Mouse (Mus musculus) right cerebral cortex, postnatal 14 days (tissue): ENCODE results near the gene Lingo1.

Source experiments
- DNase-seq: peaks from one replicate; pipeline ENCODE4 v3.0.0; 2022

Lingo1 gene

GRCm38 (mm10) chr9:56630945-56631344 lies 165.3 kb downstream of the Lingo1 start:
- DNase-seq: no peak

DNA sequence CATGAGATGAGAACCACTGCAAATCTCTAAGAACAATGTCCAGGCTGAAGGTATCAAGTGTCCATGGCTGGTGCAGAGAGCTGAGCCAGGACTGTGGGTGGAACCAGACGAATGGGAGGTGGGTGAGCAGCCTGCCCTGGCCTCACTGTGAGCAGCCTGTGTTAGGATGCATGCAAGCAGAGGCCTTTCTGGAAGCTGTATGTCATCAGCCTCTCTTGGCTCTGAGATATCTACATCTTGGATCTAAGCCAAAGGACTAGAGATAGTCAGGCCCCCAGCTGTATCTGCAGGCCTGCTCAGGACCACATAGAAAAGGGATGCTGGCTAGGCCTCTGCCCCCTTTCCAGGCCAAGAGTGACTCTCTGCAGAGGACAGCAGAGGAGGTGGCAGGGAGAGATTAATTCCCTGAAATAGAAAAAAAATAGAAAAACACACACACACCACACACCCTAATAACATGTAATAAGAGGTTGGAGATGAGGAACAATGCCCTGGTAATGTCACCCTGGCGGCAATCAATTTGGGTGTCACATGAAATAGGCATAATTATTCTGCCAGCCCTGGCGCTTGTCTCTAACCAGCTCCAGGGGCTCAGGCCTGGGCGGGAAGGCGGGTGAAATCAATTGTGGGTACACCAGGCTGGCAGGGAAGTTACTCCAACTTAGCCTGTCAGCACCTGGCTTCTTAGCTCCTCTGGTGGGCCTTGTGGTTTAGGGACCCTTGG lies 166.4 kb downstream of the Lingo1 start:
- DNase-seq: no peak

GRCm38 (mm10) chr9:56627295-56627694 lies 169.0 kb downstream of the Lingo1 start:
- no peak for DNase-seq

DNA sequence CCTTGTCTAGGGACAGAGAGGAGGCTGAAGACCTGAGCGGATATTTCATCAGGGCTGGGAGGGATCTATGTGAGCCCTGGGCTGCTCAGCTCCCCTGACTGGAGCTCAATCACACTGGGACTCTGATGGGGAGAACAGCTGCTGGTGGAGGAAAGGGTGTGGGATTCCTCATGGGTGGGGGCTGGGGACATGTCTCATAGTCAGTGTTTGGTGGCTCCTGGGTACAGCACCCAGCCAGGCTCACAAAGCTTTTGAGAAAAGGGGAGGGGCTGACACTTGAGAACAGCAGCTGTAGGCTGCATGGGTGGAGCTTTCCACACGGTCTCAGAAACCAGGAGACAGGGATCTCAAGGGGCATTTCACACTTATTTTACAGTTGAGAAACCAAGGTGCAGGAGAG lies 171.3 kb downstream of the Lingo1 start:
- no peak for DNase-seq

DNA sequence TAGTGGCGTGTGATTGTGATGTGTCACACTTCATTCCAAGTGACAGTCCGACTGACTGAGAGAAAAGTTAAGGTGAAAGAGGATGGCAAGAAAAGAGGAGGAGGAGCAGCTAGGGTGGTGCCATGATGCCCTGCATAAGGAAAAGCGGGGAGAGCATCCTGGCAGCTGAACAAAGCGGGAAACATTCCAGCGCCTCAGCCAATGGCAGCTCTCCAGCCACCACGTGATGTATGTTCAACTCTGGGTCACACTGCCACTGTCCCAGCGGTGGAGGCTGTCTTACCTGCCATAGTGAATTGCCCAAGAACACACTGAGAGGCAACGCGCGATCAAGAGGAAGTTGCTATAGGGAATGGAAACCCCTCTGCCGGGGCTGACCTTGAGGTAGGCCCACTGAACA lies 172.9 kb downstream of the Lingo1 start:
- DNase-seq: no peak

- DNase-seq: no peak
Measured at GRCm38 (mm10) chr9:56622761-56623160, 173.5 kb downstream of the Lingo1 start.

GRCm38 (mm10) chr9:56620512-56621371 lies 175.5 kb downstream of the Lingo1 start:
- DNase-seq: no peak

DNA sequence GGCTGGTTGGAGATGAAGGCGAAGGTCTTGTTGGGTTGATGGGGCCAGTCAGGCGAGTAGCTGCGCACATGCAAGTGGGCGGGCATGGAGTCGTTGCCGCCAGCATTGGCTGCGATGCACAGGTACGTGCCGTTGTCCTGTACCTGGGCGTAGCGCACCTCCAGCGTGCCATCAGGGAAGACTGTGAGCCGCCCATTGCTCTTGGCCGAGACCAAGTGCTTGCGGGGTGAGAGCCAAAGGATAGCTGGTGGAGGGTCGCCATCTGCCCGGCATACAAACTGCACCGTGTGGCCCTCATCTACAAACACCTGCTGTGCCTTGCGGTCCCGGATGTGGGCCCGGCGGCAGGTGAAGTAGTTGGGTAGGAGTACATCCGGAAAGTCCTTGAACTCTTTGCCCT lies 176.6 kb downstream of the Lingo1 start:
- no peak for DNase-seq

GRCm38 (mm10) chr9:56618660-56619059 lies 177.6 kb downstream of the Lingo1 start:
- no peak for DNase-seq

- DNase-seq: no peak
Measured at GRCm38 (mm10) chr9:56616061-56616460, 180.2 kb downstream of the Lingo1 start.

DNA sequence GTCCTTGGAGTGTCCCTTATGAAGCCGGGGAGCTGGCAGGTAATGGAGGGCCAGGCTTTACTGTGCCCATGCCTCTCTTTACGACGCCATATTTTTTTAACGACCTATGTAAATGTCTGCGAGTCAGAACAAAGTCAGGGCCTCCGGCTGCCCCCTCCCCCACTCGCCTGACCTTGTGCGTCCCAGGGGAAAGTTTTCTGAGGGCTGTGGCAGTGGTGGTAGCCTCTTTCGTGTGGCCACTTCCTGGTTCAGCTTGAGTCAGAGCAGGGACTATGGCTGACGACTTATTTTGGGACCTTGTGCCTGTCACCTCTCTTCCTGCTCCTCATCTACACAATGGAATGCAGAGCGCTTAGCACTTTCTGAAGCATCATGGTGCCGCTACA lies 183.5 kb downstream of the Lingo1 start:
- DNase-seq: no peak

- DNase-seq: no peak
Measured at GRCm38 (mm10) chr9:56611912-56612797, 184.1 kb downstream of the Lingo1 start.

DNA sequence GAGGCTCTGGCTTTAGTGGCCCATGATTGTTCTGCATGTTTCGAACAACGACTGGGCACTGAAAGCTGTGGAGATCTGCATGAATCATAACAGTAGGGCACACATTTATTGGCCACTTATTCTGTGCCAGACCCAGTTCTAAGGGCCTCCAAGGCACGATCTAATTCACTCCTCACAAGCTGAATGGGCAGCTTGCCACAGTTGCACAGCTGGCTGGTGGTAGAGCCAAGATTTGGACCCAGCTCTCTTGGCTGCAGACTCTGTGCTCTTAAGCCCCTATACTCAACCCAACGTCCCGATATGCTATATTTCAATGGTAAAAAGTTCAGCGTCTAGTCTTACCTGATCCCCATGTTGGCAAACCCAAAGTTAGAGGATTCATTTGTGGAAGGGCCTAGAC lies 185.3 kb downstream of the Lingo1 start:
- DNase-seq: no peak

DNA sequence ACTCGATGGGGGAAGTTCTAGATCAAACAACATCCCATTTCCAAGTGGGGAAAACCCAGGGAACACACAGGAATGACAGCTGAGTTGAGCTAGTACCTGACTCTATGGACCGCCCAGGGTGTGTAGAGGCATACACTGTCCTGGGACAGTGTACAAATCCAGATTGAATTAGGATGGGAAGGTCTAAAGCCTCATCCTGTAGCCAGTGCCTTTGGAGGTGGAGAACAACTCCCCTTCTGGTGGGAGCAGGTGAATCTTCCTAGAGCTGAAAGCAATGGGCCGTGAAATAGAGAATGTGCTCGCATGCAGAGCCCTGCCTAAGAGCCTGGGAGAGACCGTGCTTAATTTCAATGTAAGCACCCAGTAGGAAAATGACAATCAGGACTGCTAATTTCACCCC lies 185.8 kb downstream of the Lingo1 start:
- DNase-seq: no peak

- DNase-seq: no peak
Measured at GRCm38 (mm10) chr9:56609486-56609885, 186.8 kb downstream of the Lingo1 start.

DNA sequence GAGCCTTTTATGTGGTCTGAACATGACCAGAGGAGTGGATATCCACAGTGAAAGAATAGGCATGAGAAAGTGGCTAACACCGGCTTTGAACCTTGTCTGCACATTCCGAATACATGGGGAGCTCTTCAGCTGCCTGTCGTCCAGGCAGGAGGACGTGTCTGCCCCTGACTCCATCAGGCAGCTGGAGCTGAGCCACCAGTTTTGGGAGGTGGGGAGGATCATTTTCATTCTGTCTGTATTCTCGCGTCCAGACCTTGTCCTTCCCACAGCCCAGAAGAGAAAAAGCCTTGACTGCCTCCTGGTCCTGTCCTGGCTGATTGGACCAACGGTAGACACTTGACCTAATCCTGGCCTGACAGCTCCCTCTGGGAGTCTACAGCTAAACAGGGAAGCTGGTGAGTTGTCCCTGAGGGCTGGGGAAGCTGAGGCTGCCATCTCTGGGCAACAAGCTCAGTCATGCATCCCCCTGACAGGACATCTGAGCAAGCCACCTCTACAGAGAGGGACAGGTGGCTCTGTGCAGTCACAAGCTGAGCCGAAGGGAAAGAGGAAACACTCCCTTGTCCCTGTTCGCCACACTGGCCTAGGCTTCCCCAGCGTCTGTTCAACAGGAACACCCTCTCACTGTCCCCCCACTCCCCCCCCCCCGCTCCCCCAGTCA lies 187.4 kb downstream of the Lingo1 start:
- no peak for DNase-seq

GRCm38 (mm10) chr9:56606082-56606740 lies 190.1 kb downstream of the Lingo1 start:
- no peak for DNase-seq

DNA sequence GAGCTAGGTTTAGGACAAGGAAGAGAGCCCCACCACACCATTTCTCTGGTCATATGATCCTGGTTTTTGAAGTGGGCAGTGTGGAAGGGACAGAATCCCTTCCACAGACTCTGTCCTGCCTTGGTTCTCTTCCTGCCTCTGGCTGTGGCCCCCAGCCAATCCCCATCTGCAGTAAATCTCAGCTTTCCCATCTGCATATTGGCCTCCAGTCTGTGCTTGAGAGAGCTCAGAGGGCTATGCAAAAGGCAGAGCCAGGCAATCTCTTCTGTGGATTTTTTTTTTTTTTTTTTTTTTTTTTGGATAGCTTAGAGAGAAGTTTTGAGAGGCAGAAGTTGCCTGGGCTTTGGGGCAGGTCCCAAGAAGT lies 190.8 kb downstream of the Lingo1 start:
- no peak for DNase-seq

GRCm38 (mm10) chr9:56604797-56605442 lies 191.3 kb downstream of the Lingo1 start:
- DNase-seq: no peak

DNA sequence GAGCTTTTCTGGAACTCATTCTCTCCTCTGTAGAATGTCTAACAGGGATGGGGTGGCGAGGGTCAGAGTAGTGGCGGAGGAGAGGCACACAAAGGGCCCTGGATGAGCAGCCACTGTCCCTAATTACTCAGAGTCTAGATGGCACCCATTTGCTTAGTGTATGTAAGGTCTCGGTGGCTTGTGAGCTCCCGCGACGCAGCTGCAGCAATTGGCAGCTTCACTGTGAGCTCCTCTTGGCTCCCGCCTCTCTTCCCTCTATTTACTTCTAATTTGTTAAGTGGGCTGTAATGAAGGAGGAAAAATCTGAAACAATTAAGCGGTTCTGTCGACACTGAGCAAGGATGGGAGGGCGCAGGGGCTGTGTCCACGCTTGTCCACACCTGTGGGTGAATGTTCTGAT lies 195.6 kb downstream of the Lingo1 start:
- DNase-seq: no peak

GRCm38 (mm10) chr9:56592639-56593038 lies 203.6 kb downstream of the Lingo1 start:
- DNase-seq: no peak
